Mouse (Mus musculus): Measurements from ENCODE around the gene Gdi1. TPM values are rescaled to one million over a fixed set of nuclear protein-coding genes. Genes with fewer than 3 reads are reported as not detected.
"Not testable (repeated sequence)": the region's sequence is repeated elsewhere in the genome, so short reads cannot be mapped to it uniquely, and the experiment has no call there.

The Gdi1 gene
- polyA plus RNA-seq, 1 experiment from 2014 or later = 310 TPM

GRCm38 (mm10) chrX:74357069-74357468 is 52.3 kb downstream of the Gdi1 start:
- H3K27ac ChIP-seq (replicated peaks); H3K4me3 ChIP-seq; H3K36me3 ChIP-seq; H3K27me3 ChIP-seq (ENCODE audit: low read depth, poor library complexity, severe bottlenecking); H3K4me1 ChIP-seq; DNase-seq (ENCODE audit: low spot score); H3K9me3 ChIP-seq (replicated peaks): not testable (repeated sequence)
- WGBS = 83% methylated on average over 3 of the region's 3 CpGs

- Histone ChIP-seq H3K27me3 (ENCODE audit: low read depth, poor library complexity, severe bottlenecking) (no peaks in the 10 kb centered on the region), H3K36me3 (no peaks in the 10 kb centered on the region), H3K4me3 (no peak overlapping the region), H3K4me1 (no peaks in the 10 kb centered on the region), H3K27ac (replicated peaks) (no peak overlapping the region), H3K9me3 (replicated peaks) (no peaks in the 10 kb centered on the region)
- WGBS = 57% methylated on average over 11 of the region's 11 CpGs
- DNase-seq (ENCODE audit: low spot score) = no peak
Measured at GRCm38 (mm10) chrX:74359171-74359570, 54.4 kb downstream of the Gdi1 start.

Small RNA genes within 50 kb of the gene (microRNA-seq; reads per million reads assigned to microRNA genes)
- gene Mir7091 = not detected
- not detected for gene Mir7092

Other genes starting within 250 kb of the Gdi1 start
- not detected in 2 replicates for gene Opn1mw, start 177.5 kb upstream of the Gdi1 start, polyA plus RNA-seq (2016; fragmentation: Nextera tagmentation; extraction: Ambion mirVana)
- 15.7 and 16.0 TPM in 2 replicates for gene Mecp2, start 169.6 kb upstream of the Gdi1 start, polyA plus RNA-seq (2016; fragmentation: Nextera tagmentation; extraction: Ambion mirVana)
- not detected in 2 replicates for gene Tex28, start 137.2 kb upstream of the Gdi1 start, polyA plus RNA-seq (2016; fragmentation: Nextera tagmentation; extraction: Ambion mirVana)
- not detected in 2 replicates for gene Tktl1, start 127.7 kb upstream of the Gdi1 start, polyA plus RNA-seq (2016; fragmentation: Nextera tagmentation; extraction: Ambion mirVana)
- gene Flna, start 55.2 kb upstream of the Gdi1 start, polyA plus RNA-seq (2016; fragmentation: Nextera tagmentation; extraction: Ambion mirVana) = 223 and 243 TPM in 2 replicates
- gene Emd, start 50.3 kb upstream of the Gdi1 start, polyA plus RNA-seq (2016; fragmentation: Nextera tagmentation; extraction: Ambion mirVana) = 18.5 and 20.1 TPM in 2 replicates
- gene Rpl10, start 34.2 kb upstream of the Gdi1 start, polyA plus RNA-seq (2016; fragmentation: Nextera tagmentation; extraction: Ambion mirVana) = 711 and 801 TPM in 2 replicates
- gene Taz, start 23.1 kb upstream of the Gdi1 start, polyA plus RNA-seq (2016; fragmentation: Nextera tagmentation; extraction: Ambion mirVana) = 75.7 and 77.9 TPM in 2 replicates
- gene Dnase1l1, start 22.7 kb upstream of the Gdi1 start, polyA plus RNA-seq (2016; fragmentation: Nextera tagmentation; extraction: Ambion mirVana) = 3.7 and 4.1 TPM in 2 replicates
- 89.8 and 111 TPM in 2 replicates for gene Atp6ap1, start 7.9 kb upstream of the Gdi1 start, polyA plus RNA-seq (2016; fragmentation: Nextera tagmentation; extraction: Ambion mirVana)
- gene Fam50a, start 8.0 kb downstream of the Gdi1 start, polyA plus RNA-seq (2016; fragmentation: Nextera tagmentation; extraction: Ambion mirVana) = 66.8 and 67.5 TPM in 2 replicates
- 15.7 and 24.3 TPM in 2 replicates for gene Plxna3, start 24.1 kb downstream of the Gdi1 start, polyA plus RNA-seq (2016; fragmentation: Nextera tagmentation; extraction: Ambion mirVana)
- gene Lage3, start 48.6 kb downstream of the Gdi1 start, polyA plus RNA-seq (2016; fragmentation: Nextera tagmentation; extraction: Ambion mirVana) = 118 and 122 TPM in 2 replicates
- 74.8 and 75.4 TPM in 2 replicates for gene Ubl4a, start 68.2 kb downstream of the Gdi1 start, polyA plus RNA-seq (2016; fragmentation: Nextera tagmentation; extraction: Ambion mirVana)
- gene Slc10a3, start 68.4 kb downstream of the Gdi1 start, polyA plus RNA-seq (2016; fragmentation: Nextera tagmentation; extraction: Ambion mirVana) = 10.9 and 11.3 TPM in 2 replicates
- gene Fam3a, start 88.3 kb downstream of the Gdi1 start, polyA plus RNA-seq (2016; fragmentation: Nextera tagmentation; extraction: Ambion mirVana) = 27.0 and 31.3 TPM in 2 replicates
- 20.9 and 23.3 TPM in 2 replicates for gene Ikbkg, start 88.3 kb downstream of the Gdi1 start, polyA plus RNA-seq (2016; fragmentation: Nextera tagmentation; extraction: Ambion mirVana)
- gene G6pdx, start 124.2 kb downstream of the Gdi1 start, polyA plus RNA-seq (2016; fragmentation: Nextera tagmentation; extraction: Ambion mirVana) = 54.6 and 61.5 TPM in 2 replicates
- gene Gm6880, start 176.4 kb downstream of the Gdi1 start, polyA plus RNA-seq (2016; fragmentation: Nextera tagmentation; extraction: Ambion mirVana) = not detected in 2 replicates